Mouse (Mus musculus): ENCODE results near the gene Elof1. TPM values are rescaled to one million over a fixed set of nuclear protein-coding genes. Genes with fewer than 3 reads are reported as not detected.

The Elof1 gene
- polyA plus RNA-seq, 1 experiment, result not detected

DNA sequence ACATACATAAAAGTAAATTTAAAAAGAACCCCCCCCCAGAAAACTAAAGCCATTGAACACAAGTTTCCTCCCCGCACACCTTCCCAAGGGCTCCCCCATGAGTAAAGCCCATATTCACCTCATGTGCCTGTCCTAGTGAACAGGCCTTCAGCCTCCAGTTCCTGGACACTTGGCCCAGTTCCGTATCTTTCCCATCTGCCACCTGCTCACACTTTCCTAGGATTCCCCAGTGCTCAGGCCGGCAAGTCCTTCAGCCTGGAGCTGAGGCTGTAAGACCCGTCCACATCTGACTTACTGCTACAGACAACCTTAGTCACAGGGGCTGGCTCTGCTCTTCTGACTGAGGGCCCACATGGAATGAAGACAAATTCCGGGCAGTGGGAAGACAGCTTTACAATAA, 22.8 kb upstream of the Elof1 start:
- Histone ChIP-seq H3K4me3 (ENCODE audit: insufficient read depth, low read depth, low read length) (no peak overlapping the region), H3K27ac (ENCODE audit: insufficient read depth, low read depth, low read length) (no peak overlapping the region), H3K4me1 (ENCODE audit: control insufficient read depth, insufficient read depth, low read length) (peaks cover 3% of the 10 kb centered on the region; the same call in 1 of the 2 replicates)
- no peak for TF ChIP-seq POLR2A (IDR thresholded peaks at IDR 0.05; ENCODE audit: insufficient read depth, low read depth, low read length)
- no peak for TF ChIP-seq CTCF (IDR thresholded peaks at IDR 0.05; ENCODE audit: insufficient read depth, low read depth, low read length)
- 92% methylated on average over 5 of the region's 5 CpGs for WGBS

DNA sequence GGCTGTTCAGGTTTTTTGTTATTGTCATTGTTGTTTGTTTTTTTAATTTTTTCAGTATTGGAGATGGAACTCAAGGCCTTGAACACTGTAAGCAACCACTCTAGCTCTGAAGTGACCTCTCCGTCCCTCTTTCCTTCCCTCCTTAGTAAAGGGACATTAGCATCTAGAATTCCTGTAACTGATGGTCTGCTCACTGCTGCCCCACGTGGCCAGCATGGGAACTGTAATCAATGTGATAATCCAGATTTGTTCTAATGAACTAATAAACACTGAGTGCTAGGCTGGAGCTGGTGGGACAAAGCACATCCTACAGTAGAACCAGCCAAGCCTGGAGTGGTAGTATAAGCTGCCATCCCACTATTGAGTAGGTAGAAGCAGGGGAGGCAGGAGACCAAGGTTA, 21.5 kb upstream of the Elof1 start:
- Histone ChIP-seq H3K27ac (ENCODE audit: insufficient read depth, low read depth, low read length) (no peak overlapping the region), H3K4me1 (ENCODE audit: control insufficient read depth, insufficient read depth, low read length) (peaks cover 3% of the 10 kb centered on the region; the same call in 1 of the 2 replicates), H3K4me3 (ENCODE audit: insufficient read depth, low read depth, low read length) (no peak overlapping the region)
- 9% methylated on average over 2 of the region's 2 CpGs for WGBS
- TF ChIP-seq CTCF (IDR thresholded peaks at IDR 0.05; ENCODE audit: insufficient read depth, low read depth, low read length) (no peak), POLR2A (IDR thresholded peaks at IDR 0.05; ENCODE audit: insufficient read depth, low read depth, low read length) (no peak)

DNA sequence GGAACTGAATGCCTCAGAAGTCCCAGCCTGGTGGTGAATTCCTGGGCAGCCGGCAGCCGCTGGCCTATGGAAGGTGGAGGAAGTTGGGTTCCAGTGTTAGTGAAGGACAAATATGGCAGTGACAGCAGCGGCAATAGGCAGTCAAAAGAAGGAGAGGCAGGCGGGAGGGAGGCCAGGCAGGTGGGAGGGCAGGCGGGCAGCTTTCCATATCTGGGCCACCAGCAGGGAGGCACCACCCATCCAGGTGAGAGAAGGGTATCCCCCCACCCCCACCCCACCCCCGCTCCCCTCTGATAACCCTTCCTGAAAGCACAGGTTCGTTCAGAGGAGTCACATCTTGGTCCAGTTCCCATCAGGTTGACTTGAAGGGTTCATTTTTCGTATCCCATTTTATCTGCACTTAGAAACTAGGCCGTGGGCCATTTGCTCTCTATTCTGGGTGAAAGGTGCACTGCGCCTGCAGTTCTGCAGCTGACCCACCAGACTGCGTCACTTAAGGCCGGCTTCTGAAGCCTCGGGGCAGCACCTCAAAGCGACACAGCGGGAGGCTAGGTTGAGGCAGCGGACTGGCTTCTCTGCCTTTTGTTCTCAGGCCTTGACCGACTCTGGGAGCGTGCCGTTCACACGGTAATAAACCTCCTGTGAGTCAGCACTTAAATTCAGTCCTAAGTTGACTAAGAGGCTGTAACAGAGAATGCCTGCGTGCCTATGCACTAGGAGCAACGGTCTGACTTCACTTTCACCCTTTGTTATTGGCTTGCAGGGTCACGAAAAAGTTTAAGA, 20.0 kb upstream of the Elof1 start:
- no peak overlapping the region for H3K27ac ChIP-seq (ENCODE audit: insufficient read depth, low read depth, low read length)
- WGBS, result 38% methylated on average over 23 of the region's 23 CpGs
- TF ChIP-seq CTCF (IDR thresholded peaks at IDR 0.05; ENCODE audit: insufficient read depth, low read depth, low read length) (no peak), POLR2A (IDR thresholded peaks at IDR 0.05; ENCODE audit: insufficient read depth, low read depth, low read length) (no peak)
- peaks cover 4% of the 10 kb centered on the region; the same call in 1 of the 2 replicates for H3K4me1 ChIP-seq (ENCODE audit: control insufficient read depth, insufficient read depth, low read length)
- H3K4me3 ChIP-seq (ENCODE audit: insufficient read depth, low read depth, low read length), result no peak overlapping the region

DNA sequence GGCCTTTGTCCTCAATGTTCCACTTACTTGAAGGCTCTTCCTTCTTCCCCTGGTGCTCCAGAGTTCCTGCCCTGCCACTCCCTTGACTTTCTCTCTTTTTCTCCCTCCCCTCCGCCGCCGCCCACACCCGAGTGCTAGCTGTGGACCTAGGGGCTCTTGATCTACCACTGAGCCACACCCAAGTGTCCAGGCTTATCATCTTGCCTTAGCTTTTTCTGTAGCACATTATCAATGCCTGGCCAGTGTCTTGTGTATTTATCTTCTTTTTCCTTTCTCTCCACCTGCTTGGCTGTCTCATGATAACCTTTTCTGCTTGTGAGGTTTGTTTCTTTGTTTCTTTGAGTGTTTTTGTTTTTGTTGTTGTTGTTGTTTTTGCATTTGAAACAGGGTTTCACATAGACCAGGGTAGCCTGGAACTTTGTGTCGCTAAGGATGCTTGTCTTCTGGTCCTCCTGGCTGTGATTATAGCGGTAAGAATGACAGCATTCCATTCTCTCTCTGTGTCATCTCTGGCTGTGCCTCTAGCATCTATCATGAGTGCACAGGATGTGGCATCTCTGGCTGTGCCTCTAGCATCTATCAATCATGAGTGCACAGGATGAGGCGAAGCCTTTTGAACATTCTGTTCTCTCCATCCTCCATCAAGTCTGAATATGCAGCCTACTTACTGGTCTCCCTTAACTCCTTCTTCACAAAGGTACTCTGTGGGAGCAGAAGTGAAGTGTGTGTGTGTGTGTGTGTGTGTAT, 18.8 kb upstream of the Elof1 start, which contains the start of gene Acp5:
TSS of gene Acp5 (minus strand) at position 68 of the 747 bp plus-strand sequence.
- 91% methylated on average over 7 of the region's 7 CpGs for WGBS
- H3K4me3 ChIP-seq (ENCODE audit: insufficient read depth, low read depth, low read length), result no peak within 1 kb of the TSS
- TF ChIP-seq POLR2A (IDR thresholded peaks at IDR 0.05; ENCODE audit: insufficient read depth, low read depth, low read length) (no peak), CTCF (IDR thresholded peaks at IDR 0.05; ENCODE audit: insufficient read depth, low read depth, low read length) (no peak)

DNA sequence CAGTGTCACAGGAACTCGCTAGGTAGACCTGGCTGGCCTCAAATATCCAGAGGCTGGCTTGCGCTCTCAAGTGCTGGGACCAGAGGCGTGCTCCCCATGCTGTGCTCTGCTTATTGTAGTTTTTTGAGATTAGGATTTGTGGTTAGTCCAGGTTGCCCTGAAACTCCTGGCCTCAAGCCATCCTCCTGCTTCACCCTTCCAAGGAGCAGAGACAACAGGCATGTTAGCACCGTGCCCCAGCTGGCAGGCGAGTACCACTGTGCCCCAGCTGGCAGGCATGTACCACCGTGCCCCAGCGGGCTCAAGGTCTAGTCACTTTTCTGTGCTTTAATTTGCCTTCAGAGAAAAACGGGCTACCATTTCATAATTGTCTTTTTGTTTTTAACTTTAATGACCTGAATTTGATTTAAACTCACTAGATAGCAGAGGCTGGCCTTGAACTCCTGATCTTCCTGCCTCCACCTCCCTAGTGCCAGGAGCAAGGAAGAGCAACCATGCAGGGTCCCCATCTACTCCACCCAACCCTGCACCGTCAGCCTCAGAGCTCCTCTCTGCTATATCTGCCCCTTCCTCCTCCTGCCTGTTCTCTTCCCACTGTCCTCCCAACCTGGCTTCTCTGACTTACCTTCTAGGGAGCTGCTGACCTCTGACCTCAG, 18.1 kb upstream of the Elof1 start:
- H3K27ac ChIP-seq (ENCODE audit: insufficient read depth, low read depth, low read length), result no peak overlapping the region
- WGBS, result 81% methylated on average over 9 of the region's 9 CpGs
- no peak overlapping the region for H3K4me3 ChIP-seq (ENCODE audit: insufficient read depth, low read depth, low read length)
- TF ChIP-seq POLR2A (IDR thresholded peaks at IDR 0.05; ENCODE audit: insufficient read depth, low read depth, low read length), result no peak
- no peak for TF ChIP-seq CTCF (IDR thresholded peaks at IDR 0.05; ENCODE audit: insufficient read depth, low read depth, low read length)
- H3K4me1 ChIP-seq (ENCODE audit: control insufficient read depth, insufficient read depth, low read length), result peaks cover 14% of the 10 kb centered on the region

More for the DNA sequence above, 18.8 kb upstream of the Elof1 start, which contains the start of gene Acp5:
- peaks cover 14% of the 10 kb centered on the region for H3K4me1 ChIP-seq (ENCODE audit: control insufficient read depth, insufficient read depth, low read length)
- no peak within 1 kb of the TSS for H3K27ac ChIP-seq (ENCODE audit: insufficient read depth, low read depth, low read length)

DNA sequence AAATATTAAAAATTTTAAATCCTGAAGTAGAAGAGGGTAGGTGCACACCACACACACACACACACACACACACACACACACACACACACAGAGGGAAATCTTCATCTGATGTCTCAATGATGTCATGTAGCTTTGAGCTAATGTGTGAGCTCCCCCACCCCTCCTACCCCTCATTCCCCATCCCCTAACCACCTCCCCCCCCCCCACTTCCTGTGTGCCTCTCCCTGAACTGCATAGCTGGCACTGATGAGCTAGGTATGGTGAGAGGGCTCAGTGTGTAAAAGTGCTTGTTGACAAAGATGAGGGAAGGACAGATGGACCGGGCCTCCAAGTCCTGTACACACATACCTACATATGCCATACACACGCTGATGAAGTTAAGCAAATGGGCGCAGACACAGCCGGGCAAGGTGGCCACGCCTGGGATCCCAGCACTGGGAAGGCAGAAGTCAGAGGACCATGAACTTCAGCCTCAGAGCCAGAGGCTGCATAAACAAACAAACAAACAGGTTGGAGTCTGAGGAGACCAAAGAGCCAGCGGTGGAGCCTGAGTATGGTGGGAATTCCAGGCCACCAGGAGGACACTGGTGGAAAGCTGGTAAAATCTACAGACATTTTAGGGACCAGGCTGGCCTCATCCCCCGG, 17.4 kb upstream of the Elof1 start:
- WGBS, result 94% methylated on average over 7 of the region's 7 CpGs
- peaks cover 14% of the 10 kb centered on the region for H3K4me1 ChIP-seq (ENCODE audit: control insufficient read depth, insufficient read depth, low read length)
- no peak overlapping the region for H3K4me3 ChIP-seq (ENCODE audit: insufficient read depth, low read depth, low read length)
- no peak overlapping the region for H3K27ac ChIP-seq (ENCODE audit: insufficient read depth, low read depth, low read length)
- TF ChIP-seq CTCF (IDR thresholded peaks at IDR 0.05; ENCODE audit: insufficient read depth, low read depth, low read length), result no peak
- no peak for TF ChIP-seq POLR2A (IDR thresholded peaks at IDR 0.05; ENCODE audit: insufficient read depth, low read depth, low read length)

DNA sequence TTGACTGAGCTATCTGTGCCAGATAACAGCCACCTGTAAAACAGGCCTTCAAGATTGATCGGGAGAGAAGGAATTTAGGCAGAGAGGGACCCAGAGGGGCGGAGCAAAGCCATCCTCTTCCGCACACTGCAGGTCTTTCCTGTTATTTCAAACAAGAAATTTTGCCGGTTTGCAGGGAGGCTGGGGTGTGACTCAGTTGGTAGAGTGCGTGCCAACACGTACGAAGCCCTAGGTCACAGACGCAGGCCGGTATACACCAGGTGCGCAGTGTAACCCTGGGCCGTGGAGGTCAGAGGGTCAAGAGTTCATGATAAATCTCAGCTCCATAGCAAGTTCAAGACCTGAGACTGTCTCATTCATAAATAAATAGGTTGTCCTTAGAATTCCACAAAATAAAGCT, 15.2 kb upstream of the Elof1 start:
- 63% methylated on average over 11 of the region's 11 CpGs for WGBS
- H3K4me3 ChIP-seq (ENCODE audit: insufficient read depth, low read depth, low read length), result no peak overlapping the region
- no peak for TF ChIP-seq CTCF (IDR thresholded peaks at IDR 0.05; ENCODE audit: insufficient read depth, low read depth, low read length)
- TF ChIP-seq POLR2A (IDR thresholded peaks at IDR 0.05; ENCODE audit: insufficient read depth, low read depth, low read length), result no peak
- peaks cover 13% of the 10 kb centered on the region for H3K4me1 ChIP-seq (ENCODE audit: control insufficient read depth, insufficient read depth, low read length)
- H3K27ac ChIP-seq (ENCODE audit: insufficient read depth, low read depth, low read length), result no peak overlapping the region

DNA sequence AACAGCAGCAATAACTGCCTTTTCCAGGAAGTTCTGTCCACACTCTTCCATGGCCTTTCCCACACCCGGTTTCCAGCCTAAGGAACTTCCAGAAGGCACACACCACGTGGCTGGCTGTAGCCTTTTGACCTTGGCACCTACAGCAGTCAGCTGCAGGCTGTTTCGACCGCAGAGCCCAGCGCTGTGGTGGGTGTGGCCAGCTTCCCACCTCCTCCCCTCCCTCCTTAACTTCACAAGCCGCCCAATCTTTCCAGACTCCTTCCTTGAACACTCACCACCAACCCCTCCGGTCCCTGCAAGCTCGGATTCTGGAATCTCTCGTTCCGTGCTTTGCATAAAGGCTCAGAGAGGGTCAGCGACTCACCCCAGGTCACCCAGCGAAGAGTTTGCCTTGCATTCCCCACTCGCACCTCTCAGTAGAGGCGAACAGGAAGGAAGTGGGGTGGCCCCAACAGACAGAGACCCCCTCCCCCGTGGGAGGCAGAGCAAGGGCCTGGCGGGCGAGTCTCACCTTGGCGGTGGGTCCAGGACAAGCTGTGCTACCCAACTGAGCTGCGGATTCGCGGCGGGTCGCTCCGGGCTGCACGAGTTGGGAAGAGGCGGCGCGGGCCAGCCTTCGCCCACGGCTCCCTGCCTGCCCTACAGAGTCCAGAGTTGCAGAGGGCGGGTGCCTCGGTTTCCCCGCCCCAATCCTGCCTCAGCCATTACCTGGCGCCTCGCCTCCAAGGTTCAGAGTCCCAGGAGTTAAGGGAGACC, 14.4 kb upstream of the Elof1 start:
- H3K4me1 ChIP-seq (ENCODE audit: control insufficient read depth, insufficient read depth, low read length), result peaks cover 11% of the 10 kb centered on the region
- no peak overlapping the region for H3K27ac ChIP-seq (ENCODE audit: insufficient read depth, low read depth, low read length)
- TF ChIP-seq POLR2A (IDR thresholded peaks at IDR 0.05; ENCODE audit: insufficient read depth, low read depth, low read length) (no peak), CTCF (IDR thresholded peaks at IDR 0.05; ENCODE audit: insufficient read depth, low read depth, low read length) (no peak)
- peak overlapping the region; percentile 0; the same call in 1 of the 2 replicates for H3K4me3 ChIP-seq (ENCODE audit: insufficient read depth, low read depth, low read length)
- 7% methylated on average over 35 of the region's 35 CpGs for WGBS
